Mouse (Mus musculus) liver, postnatal 0 days (tissue): Measurements from ENCODE around the gene Srebf1. TPM values are rescaled to one million over a fixed set of nuclear protein-coding genes. Genes with fewer than 3 reads are reported as not detected.
A peak's percentile ranks its signal among the peaks of the same experiment; 100 is the strongest.

Experiments used
- ATAC-seq: fragments of 200-750 bp; cut with Nextera tagmentation; 2 replicates; pipeline ENCODE4 v1.8.0; 2017; ENCODE audit warnings: mild to moderate bottlenecking, moderate library complexity
- DNase-seq: peaks from one replicate; pipeline ENCODE4 v3.0.0-alpha.2; 2016
- H3K27ac ChIP-seq: fragments of 300-500 bp; sonication (generic); 2 replicates; pipeline ENCODE4 v1.5.1; 2014; ENCODE audit warnings: antibody characterized with exemption, moderate library complexity, mild to moderate bottlenecking, low read depth
- H3K27me3 ChIP-seq: fragments of 300-500 bp; sonication (generic); 2 replicates; pipeline ENCODE4 v1.6.1; 2014; ENCODE audit warnings: low read length, control low read depth, mixed read lengths; ENCODE audit not compliant: insufficient read depth
- H3K36me3 ChIP-seq: fragments of 300-500 bp; sonication (generic); replicated peaks from 2 replicates; pipeline ENCODE4 v1.6.1; 2014; ENCODE audit warnings: mild to moderate bottlenecking, control low read depth, low read length, moderate library complexity, mixed read lengths; ENCODE audit not compliant: insufficient read depth
- H3K4me1 ChIP-seq: fragments of 300-500 bp; sonication (generic); 2 replicates; pipeline ENCODE4 v1.6.1; 2014; ENCODE audit warnings: antibody characterized with exemption, mild to moderate bottlenecking, control low read depth; ENCODE audit not compliant: insufficient read depth
- H3K4me2 ChIP-seq: fragments of 300-500 bp; sonication (generic); 2 replicates; pipeline ENCODE4 v1.6.1; 2014; ENCODE audit warnings: low read depth, mild to moderate bottlenecking, low read length, moderate library complexity, mixed read lengths
- H3K4me3 ChIP-seq: fragments of 300-500 bp; sonication (generic); 2 replicates; pipeline ENCODE4 v1.5.1; 2014; ENCODE audit warnings: low read depth, low read length
- H3K9ac ChIP-seq: fragments of 300-500 bp; sonication (generic); replicated peaks from 2 replicates; pipeline ENCODE4 v1.6.1; 2014; ENCODE audit warnings: mild to moderate bottlenecking, moderate library complexity
- H3K9me3 ChIP-seq: fragments of 300-500 bp; sonication (generic); 2 replicates; pipeline ENCODE4 v1.6.1; 2016; ENCODE audit warnings: mild to moderate bottlenecking, control low read depth, low read length, mixed read lengths
- CTCF ChIP-seq: sonication (generic); IDR thresholded peaks from 2 replicates; pipeline ENCODE4 v1.5.1; 2016; ENCODE audit warnings: antibody characterized with exemption, low read depth
- EP300 ChIP-seq: IDR thresholded peaks from 2 replicates; pipeline ENCODE4 v1.6.1; 2016; ENCODE audit warnings: antibody characterized with exemption, low read depth, mild to moderate bottlenecking
- WGBS: fragments of 180-500 bp; shearing (Covaris S2); extraction: QIAGEN DNeasy Blood & Tissue Kit; methylation state at CpG from one replicate; pipeline ENCODE4 v1.1.7; 2014; ENCODE audit not compliant: insufficient replicate concordance; 5-methylcytosine and 5-hydroxymethylcytosine counted together
- polyA plus RNA-seq: library from polyadenylated mRNA; unstranded; fragments of >200 nt; fragmentation: Nextera tagmentation; extraction: Ambion mirVana; gene quantifications from 2 replicates; pipeline ENCODE4 v1.2.1, GENCODE M21; 2015

Srebf1 gene
- 21.4 and 31.0 TPM in 2 replicates for polyA plus RNA-seq

GRCm38 (mm10) chr11:60222469-60223236, at the start of gene Srebf1:
Gene Srebf1, minus strand, starts transcription at chr11:60222581.
- Histone ChIP-seq H3K27me3 (no peaks in the 10 kb centered on the region), H3K4me2 (peak within 1 kb of the TSS; percentile 81), H3K9ac (peak within 1 kb of the TSS; percentile 59; the same call in 1 of the 2 replicates), H3K4me1 (peaks cover 53% of the 10 kb centered on the region), H3K36me3 (peaks cover 8% of the 10 kb centered on the region), H3K27ac (peak within 1 kb of the TSS; percentile 74), H3K4me3 (peak within 1 kb of the TSS; percentile 47), H3K9me3 (no peaks in the 10 kb centered on the region)
- ATAC-seq (peak; percentile 83), DNase-seq (peak; percentile 89)
- WGBS, result 2% methylated on average over 46 of the region's 46 CpGs
- peak; percentile 52 for TF ChIP-seq CTCF
- peak; percentile 24; the same call in 1 of the 2 replicates for TF ChIP-seq EP300

- peak; percentile 59 for ATAC-seq
- H3K27ac ChIP-seq, result 0 out of 2 replicates have a peak overlapping the region, but pooled peaks have one; percentile 8
These were observed 46.2 kb upstream of the Srebf1 start for GRCm38 (mm10) chr11:60268563-60268962.

DNA sequence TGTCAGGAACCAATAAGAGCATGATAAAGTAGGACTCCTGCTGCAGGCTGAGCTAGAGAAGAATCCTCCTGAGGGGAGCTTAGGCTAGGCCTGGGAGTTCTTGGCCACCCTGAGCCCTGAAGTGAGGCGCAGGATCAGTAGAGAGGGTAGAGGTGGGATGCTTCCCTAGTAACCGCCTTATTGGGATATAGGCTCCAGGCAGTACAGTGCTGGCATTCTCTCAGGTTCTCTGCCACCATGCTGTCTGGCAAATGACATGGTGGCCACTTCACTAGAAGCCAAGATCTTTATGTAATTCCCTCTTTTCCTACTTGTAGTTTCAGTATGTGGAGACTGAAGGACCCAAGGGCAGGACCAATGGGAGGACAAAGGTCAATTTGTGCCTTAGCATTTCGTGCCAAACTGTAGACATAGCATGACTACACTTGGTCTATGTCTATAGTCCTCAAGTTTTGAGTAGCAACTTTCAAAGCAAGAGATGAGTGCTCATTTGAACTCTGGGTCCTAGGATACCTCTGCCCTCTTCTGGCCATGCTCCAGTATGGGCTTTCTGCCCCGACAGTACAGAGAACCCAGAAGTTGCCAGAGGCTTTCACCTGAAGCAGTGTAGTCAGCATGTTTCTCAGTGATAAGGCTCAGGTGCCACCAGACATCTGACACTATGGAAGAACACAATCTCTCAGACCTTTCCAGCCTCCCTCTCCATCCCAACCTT, 43.0 kb upstream of the Srebf1 start:
- no peak for DNase-seq
- 73% methylated on average over 4 of the region's 4 CpGs for WGBS
- Histone ChIP-seq H3K4me3 (no peak overlapping the region), H3K27ac (no peak overlapping the region), H3K9me3 (no peaks in the 10 kb centered on the region), H3K27me3 (no peaks in the 10 kb centered on the region), H3K4me2 (no peak overlapping the region), H3K9ac (no peak overlapping the region), H3K4me1 (no peaks in the 10 kb centered on the region), H3K36me3 (peaks cover 7% of the 10 kb centered on the region; the same call in 1 of the 2 replicates)
- ATAC-seq, result no peak
- TF ChIP-seq CTCF (peak; percentile 36), EP300 (no peak)

More at GRCm38 (mm10) chr11:60268563-60268962, 46.2 kb upstream of the Srebf1 start:
- H3K4me2 ChIP-seq, result no peak overlapping the region
- H3K27me3 ChIP-seq, result no peaks in the 10 kb centered on the region
- 33% methylated on average over 3 of the region's 3 CpGs for WGBS
- H3K4me3 ChIP-seq, result no peak overlapping the region
- H3K9ac ChIP-seq, result no peak overlapping the region
- peaks cover 9% of the 10 kb centered on the region; the same call in 1 of the 2 replicates for H3K36me3 ChIP-seq
- H3K4me1 ChIP-seq, result no peaks in the 10 kb centered on the region
- DNase-seq, result no peak
- TF ChIP-seq CTCF (no peak), EP300 (0 out of 2 replicates have a peak, but pooled peaks have one; percentile 45)
- no peaks in the 10 kb centered on the region for H3K9me3 ChIP-seq

DNA sequence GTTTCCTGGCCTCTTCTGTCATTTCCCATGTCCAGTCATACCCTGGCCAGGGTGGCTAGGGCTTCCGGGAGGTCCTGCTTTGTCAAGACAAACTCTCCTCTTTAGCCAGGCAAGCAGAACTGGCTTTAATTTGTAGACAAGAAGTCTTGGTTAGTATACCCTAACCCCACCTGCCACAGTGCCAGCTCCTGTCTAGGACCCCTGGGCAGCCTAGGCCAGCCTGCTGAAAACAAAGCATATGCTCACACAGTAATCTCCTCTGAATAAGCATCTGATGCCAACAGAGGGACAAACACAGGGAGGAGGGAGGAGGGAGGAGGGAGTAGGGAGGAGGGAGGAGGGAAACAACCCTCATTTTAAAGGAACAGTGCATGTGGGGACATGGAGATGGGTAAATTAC, 42.3 kb upstream of the Srebf1 start:
- Histone ChIP-seq H3K9ac (no peak overlapping the region), H3K27ac (no peak overlapping the region), H3K4me1 (no peaks in the 10 kb centered on the region), H3K27me3 (no peaks in the 10 kb centered on the region), H3K36me3 (peaks cover 7% of the 10 kb centered on the region; the same call in 1 of the 2 replicates), H3K4me3 (no peak overlapping the region), H3K4me2 (no peak overlapping the region), H3K9me3 (no peaks in the 10 kb centered on the region)
- TF ChIP-seq EP300, result no peak
- no peak for TF ChIP-seq CTCF
- 87% methylated on average over 1 of the region's 1 CpGs for WGBS
- ATAC-seq, result peak; percentile 27; the same call in 1 of the 2 replicates
- no peak for DNase-seq

- no peak for ATAC-seq
- no peak overlapping the region for H3K4me3 ChIP-seq
- no peak overlapping the region for H3K9ac ChIP-seq
- 95% methylated on average over 4 of the region's 4 CpGs for WGBS
- H3K4me1 ChIP-seq, result no peaks in the 10 kb centered on the region
- H3K9me3 ChIP-seq, result no peaks in the 10 kb centered on the region
- H3K36me3 ChIP-seq, result peaks cover 8% of the 10 kb centered on the region; the same call in 1 of the 2 replicates
- H3K27me3 ChIP-seq, result no peaks in the 10 kb centered on the region
- H3K27ac ChIP-seq, result no peak overlapping the region
- H3K4me2 ChIP-seq, result no peak overlapping the region
- TF ChIP-seq CTCF, result no peak
- TF ChIP-seq EP300, result no peak
- no peak for DNase-seq
These were observed 40.0 kb upstream of the Srebf1 start for GRCm38 (mm10) chr11:60262396-60262795.

- Histone ChIP-seq H3K4me1 (no peaks in the 10 kb centered on the region), H3K27ac (no peak overlapping the region), H3K9ac (no peak overlapping the region), H3K4me3 (no peak overlapping the region), H3K36me3 (peaks cover 11% of the 10 kb centered on the region), H3K4me2 (no peak overlapping the region), H3K9me3 (no peaks in the 10 kb centered on the region), H3K27me3 (no peaks in the 10 kb centered on the region)
- DNase-seq (no peak), ATAC-seq (no peak)
- 87% methylated on average over 3 of the region's 3 CpGs for WGBS
- no peak for TF ChIP-seq CTCF
These were observed 38.4 kb upstream of the Srebf1 start for GRCm38 (mm10) chr11:60260743-60261142.
